Mouse (Mus musculus): ENCODE data around the gene Hhipl2.

DNA sequence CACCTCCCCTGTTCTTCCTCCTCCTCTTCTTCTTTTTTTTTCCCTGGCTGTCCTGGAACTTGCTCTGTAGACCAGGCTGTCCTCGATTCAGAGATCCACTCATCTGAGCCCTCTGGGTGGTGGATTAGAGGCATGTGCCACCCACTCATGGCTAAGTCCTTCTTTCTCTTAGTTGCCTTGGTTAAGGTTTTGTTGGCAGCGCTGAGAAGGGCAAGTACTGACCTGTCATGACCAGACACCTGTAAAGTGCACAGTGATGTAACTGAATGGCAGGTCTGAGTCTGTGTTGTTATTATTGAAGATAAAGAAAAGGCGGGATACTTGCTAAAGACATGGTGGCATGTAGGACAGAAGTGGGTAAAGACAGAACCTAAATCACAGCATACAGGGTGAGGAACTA is 14.6 kb upstream of the Hhipl2 start:
- TF ChIP-seq CTCF (IDR thresholded peaks at IDR 0.05; ENCODE audit: low read depth, low read length) (no peak), POLR2A (IDR thresholded peaks at IDR 0.05; ENCODE audit: borderline replicate concordance, low read depth, low read length) (no peak)
